Mouse (Mus musculus) neural tube, embryonic 14.5 days (tissue): ENCODE measurements around the gene Prdm4. TPM values are rescaled to one million over a fixed set of nuclear protein-coding genes. Genes with fewer than 3 reads are reported as not detected.

Experiments
- ATAC-seq: fragments of 200-750 bp; cut with Nextera tagmentation; 2 replicates; pipeline ENCODE4 v1.8.0; 2017; ENCODE audit warnings: low read depth, mild to moderate bottlenecking, moderate TSS enrichment, moderate library complexity
- H3K27ac ChIP-seq: fragments of 300-500 bp; sonication (generic); 2 replicates; pipeline ENCODE4 v1.5.1; 2014; ENCODE audit warnings: low read depth, mild to moderate bottlenecking, control low read depth, low read length, moderate library complexity, mixed read lengths
- H3K27me3 ChIP-seq: fragments of 300-500 bp; sonication (generic); 2 replicates; pipeline ENCODE4 v1.6.1; 2014; ENCODE audit warnings: low read length; ENCODE audit not compliant: control insufficient read depth, insufficient read depth
- H3K36me3 ChIP-seq: fragments of 300-500 bp; sonication (generic); 2 replicates; pipeline ENCODE4 v1.6.1; 2014; ENCODE audit warnings: low read length, mixed read lengths; ENCODE audit not compliant: control insufficient read depth, insufficient read depth
- H3K4me1 ChIP-seq: fragments of 300-500 bp; sonication (generic); 2 replicates; pipeline ENCODE4 v1.6.1; 2014; ENCODE audit warnings: low read length; ENCODE audit not compliant: control insufficient read depth, insufficient read depth
- H3K4me2 ChIP-seq: fragments of 300-500 bp; sonication (generic); 2 replicates; pipeline ENCODE4 v1.6.1; 2014; ENCODE audit warnings: mild to moderate bottlenecking, low read depth, low read length, control low read depth
- H3K4me3 ChIP-seq: fragments of 300-500 bp; sonication (generic); 2 replicates; pipeline ENCODE4 v1.5.1; 2014; ENCODE audit warnings: low read depth, low read length, control low read depth, mixed read lengths
- H3K9ac ChIP-seq: fragments of 300-500 bp; sonication (generic); replicated peaks from 2 replicates; pipeline ENCODE4 v1.6.1; 2014; ENCODE audit warnings: low read depth, mild to moderate bottlenecking, control low read depth, low read length, mixed read lengths
- H3K9me3 ChIP-seq: fragments of 300-500 bp; sonication (generic); 2 replicates; pipeline ENCODE4 v1.6.1; 2016; ENCODE audit warnings: low read length; ENCODE audit not compliant: control insufficient read depth
- WGBS: fragments of 180-500 bp; shearing (Covaris S2); extraction: QIAGEN DNeasy Blood & Tissue Kit; methylation state at CpG from one replicate; pipeline ENCODE4 v1.1.7; 2014; 5-methylcytosine and 5-hydroxymethylcytosine counted together
- polyA plus RNA-seq: library from polyadenylated mRNA; unstranded; fragments of >200 nt; fragmentation: Nextera tagmentation; extraction: Ambion mirVana; gene quantifications from 2 replicates; pipeline ENCODE4 v1.2.1, GENCODE M21; 2014

Prdm4 gene
- polyA plus RNA-seq, 1 experiment from 2014 or later, result 29.7 TPM

- Histone ChIP-seq H3K27me3 (no peaks in the 10 kb centered on the region), H3K9me3 (no peaks in the 10 kb centered on the region), H3K4me1 (peaks cover 3% of the 10 kb centered on the region; the same call in 1 of the 2 replicates), H3K4me3 (no peak overlapping the region), H3K36me3 (peaks cover 33% of the 10 kb centered on the region), H3K27ac (no peak overlapping the region), H3K9ac (no peak overlapping the region), H3K4me2 (no peak overlapping the region)
- ATAC-seq, result no peak
- WGBS, result 89% methylated on average over 6 of the region's 6 CpGs
These were observed 35.0 kb upstream of the Prdm4 start for GRCm38 (mm10) chr10:85951765-85952443.

GRCm38 (mm10) chr10:85948483-85949196 is 31.7 kb upstream of the Prdm4 start:
- Histone ChIP-seq H3K27ac (no peak overlapping the region), H3K27me3 (no peaks in the 10 kb centered on the region), H3K9ac (no peak overlapping the region), H3K36me3 (peaks cover 54% of the 10 kb centered on the region), H3K4me1 (no peaks in the 10 kb centered on the region), H3K4me2 (no peak overlapping the region), H3K4me3 (no peak overlapping the region), H3K9me3 (no peaks in the 10 kb centered on the region)
- ATAC-seq, result peak; percentile 56
- 50% methylated on average over 8 of the region's 8 CpGs for WGBS

- H3K4me2 ChIP-seq, result no peak overlapping the region
- ATAC-seq, result no peak
- H3K36me3 ChIP-seq, result peaks cover 44% of the 10 kb centered on the region
- H3K9me3 ChIP-seq, result no peaks in the 10 kb centered on the region
- WGBS, result 96% methylated on average over 6 of the region's 6 CpGs
- H3K4me1 ChIP-seq, result no peaks in the 10 kb centered on the region
- H3K27ac ChIP-seq, result no peak overlapping the region
- no peak overlapping the region for H3K4me3 ChIP-seq
- no peaks in the 10 kb centered on the region for H3K27me3 ChIP-seq
- no peak overlapping the region for H3K9ac ChIP-seq
These were observed 19.5 kb upstream of the Prdm4 start for GRCm38 (mm10) chr10:85936280-85936965.

- Histone ChIP-seq H3K36me3 (no peaks in the 10 kb centered on the region), H3K4me2 (no peak overlapping the region), H3K4me1 (peaks cover 11% of the 10 kb centered on the region; the same call in 1 of the 2 replicates), H3K9ac (no peak overlapping the region), H3K27ac (no peak overlapping the region), H3K4me3 (no peak overlapping the region), H3K9me3 (no peaks in the 10 kb centered on the region), H3K27me3 (0 out of 2 replicates have a peak, but pooled peaks cover 6% of the 10 kb centered on the region)
- WGBS, result 93% methylated on average over 11 of the region's 11 CpGs
- ATAC-seq, result no peak
These were observed 13.0 kb upstream of the Prdm4 start for GRCm38 (mm10) chr10:85929962-85930361.

GRCm38 (mm10) chr10:85929208-85929591 is 12.3 kb upstream of the Prdm4 start:
- 45% methylated on average over 11 of the region's 11 CpGs for WGBS
- no peak overlapping the region; the same call in 1 of the 2 replicates for H3K9ac ChIP-seq
- ATAC-seq, result no peak

GRCm38 (mm10) chr10:85928499-85929207 is 11.7 kb upstream of the Prdm4 start:
- Histone ChIP-seq H3K27me3 (0 out of 2 replicates have a peak, but pooled peaks cover 6% of the 10 kb centered on the region), H3K36me3 (no peaks in the 10 kb centered on the region), H3K4me2 (peak overlapping the region; percentile 87), H3K27ac (no peak overlapping the region), H3K4me1 (peaks cover 11% of the 10 kb centered on the region; the same call in 1 of the 2 replicates), H3K9ac (peak overlapping the region; percentile 47), H3K4me3 (peak overlapping the region; percentile 43), H3K9me3 (no peaks in the 10 kb centered on the region)
- ATAC-seq, result peak; percentile 94
- WGBS, result 1% methylated on average over 63 of the region's 63 CpGs

More at GRCm38 (mm10) chr10:85929208-85929591, 12.3 kb upstream of the Prdm4 start:
- Histone ChIP-seq H3K27me3 (0 out of 2 replicates have a peak, but pooled peaks cover 6% of the 10 kb centered on the region), H3K9me3 (no peaks in the 10 kb centered on the region), H3K4me2 (peak overlapping the region; percentile 87), H3K4me3 (peak overlapping the region; percentile 43), H3K4me1 (peaks cover 11% of the 10 kb centered on the region; the same call in 1 of the 2 replicates), H3K27ac (no peak overlapping the region), H3K36me3 (no peaks in the 10 kb centered on the region)

GRCm38 (mm10) chr10:85927676-85928445 is 10.9 kb upstream of the Prdm4 start, which contains the start of gene Ascl4:
Ascl4 (plus strand) TSS chr10:85927681.
- ATAC-seq, result 0 out of 2 replicates have a peak, but pooled peaks have one; percentile 7
- Histone ChIP-seq H3K36me3 (no peaks in the 10 kb centered on the region), H3K4me2 (peak within 1 kb of the TSS; percentile 87), H3K27me3 (0 out of 2 replicates have a peak, but pooled peaks cover 6% of the 10 kb centered on the region), H3K27ac (no peak within 1 kb of the TSS), H3K4me3 (peak within 1 kb of the TSS; percentile 43), H3K9me3 (no peaks in the 10 kb centered on the region), H3K9ac (peak within 1 kb of the TSS; percentile 47), H3K4me1 (peaks cover 11% of the 10 kb centered on the region; the same call in 1 of the 2 replicates)
- 2% methylated on average over 23 of the region's 23 CpGs for WGBS
